Mouse (Mus musculus) ES-Bruce4 (cell line): ENCODE results near the gene Cxxc4. TPM values are rescaled to one million over a fixed set of nuclear protein-coding genes. Genes with fewer than 3 reads are reported as not detected.

ENCODE experiments used
- H3K27ac ChIP-seq: 2 replicates; pipeline ENCODE4 v1.5.1; 2012; ENCODE audit warnings: low read length, inconsistent platforms; ENCODE audit not compliant: insufficient read depth
- H3K27me3 ChIP-seq: 2 replicates; pipeline ENCODE4 v1.6.1; 2012; ENCODE audit warnings: mild to moderate bottlenecking, low read length, inconsistent platforms; ENCODE audit not compliant: control insufficient read depth, poor library complexity, insufficient read depth, severe bottlenecking
- H3K36me3 ChIP-seq: 2 replicates; pipeline ENCODE4 v1.6.1; 2012; ENCODE audit warnings: inconsistent platforms, mild to moderate bottlenecking, low read length, moderate library complexity; ENCODE audit not compliant: control insufficient read depth, poor library complexity, insufficient read depth, severe bottlenecking
- H3K4me1 ChIP-seq: one replicate; pipeline ENCODE4 v1.8.1; 2011; ENCODE audit warnings: low read length; ENCODE audit not compliant: control insufficient read depth, insufficient read depth
- H3K4me3 ChIP-seq: 2 replicates; pipeline ENCODE4 v1.5.1; 2011; ENCODE audit warnings: low read depth, mild to moderate bottlenecking, low read length
- H3K9ac ChIP-seq: 2 replicates; pipeline ENCODE4 v1.6.1; 2012; ENCODE audit warnings: low read depth, mild to moderate bottlenecking, inconsistent platforms; ENCODE audit not compliant: poor library complexity, severe bottlenecking
- H3K9me3 ChIP-seq: replicated peaks from 2 replicates; pipeline ENCODE4 v1.6.1; 2012; ENCODE audit warnings: mild to moderate bottlenecking, low read length, inconsistent platforms; ENCODE audit not compliant: control insufficient read depth, poor library complexity, insufficient read depth, severe bottlenecking
- CTCF ChIP-seq: IDR thresholded peaks from one replicate; pipeline ENCODE4 v1.8.1; 2011; ENCODE audit warnings: low read depth, low read length
- EP300 ChIP-seq: IDR thresholded peaks from 2 replicates; pipeline ENCODE4 v1.6.1; 2011; ENCODE audit warnings: low read depth, low read length; ENCODE audit not compliant: insufficient read depth
- POLR2A ChIP-seq: IDR thresholded peaks from one replicate; pipeline ENCODE4 v1.8.1; 2011; ENCODE audit warnings: low read length; ENCODE audit not compliant: insufficient read depth
- polyA plus RNA-seq: library from polyadenylated mRNA; stranded (reverse); fragments of >200 nt; gene quantifications from 2 replicates; pipeline ENCODE4 v1.2.4, GENCODE M21; 2011; ENCODE audit warnings: low read depth; ENCODE audit not compliant: missing spikeins, insufficient read depth, insufficient read length

Cxxc4 gene
- polyA plus RNA-seq, 1 experiment: 2.9 TPM

DNA sequence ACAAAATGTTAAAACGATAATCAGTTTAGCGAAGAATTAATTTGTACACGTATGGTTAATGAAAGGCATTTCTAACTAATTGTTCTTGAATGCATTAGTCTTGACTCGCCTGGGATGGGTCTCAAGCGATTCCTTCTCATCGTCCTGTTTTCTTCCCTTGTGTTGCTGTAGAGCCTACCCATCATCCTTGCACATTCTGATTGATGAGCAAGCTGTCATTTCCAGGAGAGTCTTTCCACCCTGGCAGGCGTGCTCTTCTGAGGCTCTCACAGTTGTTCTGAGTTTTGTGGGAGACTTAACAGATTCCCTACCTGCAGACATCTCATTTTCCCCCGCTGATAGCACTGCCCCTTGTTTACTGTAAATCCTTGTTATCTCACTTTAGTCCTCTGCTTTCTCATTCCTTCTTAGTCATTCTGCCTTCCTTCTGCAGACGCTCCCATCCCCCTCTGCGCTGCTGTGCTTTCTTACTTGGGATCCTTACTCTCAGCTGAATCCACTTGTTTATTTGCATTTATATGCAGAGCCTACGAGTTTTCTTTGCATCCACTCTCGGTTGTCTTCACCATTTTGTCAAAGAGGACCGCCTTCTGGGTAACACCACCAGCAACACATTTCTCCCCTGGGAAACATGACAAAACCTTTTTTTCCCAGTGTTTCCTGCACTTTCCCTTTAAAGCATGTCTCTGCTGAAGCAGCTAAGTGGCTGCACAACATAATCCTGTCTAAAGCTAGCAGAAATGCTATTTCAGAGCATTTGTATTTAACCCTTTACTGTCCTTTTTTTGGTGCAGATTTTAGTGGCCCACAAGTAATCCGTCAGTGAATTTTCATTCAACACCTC, 45.5 kb downstream of the Cxxc4 start:
- Histone ChIP-seq H3K9me3 (no peaks in the 10 kb centered on the region), H3K9ac (no peak overlapping the region), H3K27ac (no peak overlapping the region), H3K4me3 (no peak overlapping the region), H3K4me1 (no peaks in the 10 kb centered on the region), H3K27me3 (no peaks in the 10 kb centered on the region), H3K36me3 (no peaks in the 10 kb centered on the region)
- no peak for TF ChIP-seq POLR2A
- no peak for TF ChIP-seq CTCF

DNA sequence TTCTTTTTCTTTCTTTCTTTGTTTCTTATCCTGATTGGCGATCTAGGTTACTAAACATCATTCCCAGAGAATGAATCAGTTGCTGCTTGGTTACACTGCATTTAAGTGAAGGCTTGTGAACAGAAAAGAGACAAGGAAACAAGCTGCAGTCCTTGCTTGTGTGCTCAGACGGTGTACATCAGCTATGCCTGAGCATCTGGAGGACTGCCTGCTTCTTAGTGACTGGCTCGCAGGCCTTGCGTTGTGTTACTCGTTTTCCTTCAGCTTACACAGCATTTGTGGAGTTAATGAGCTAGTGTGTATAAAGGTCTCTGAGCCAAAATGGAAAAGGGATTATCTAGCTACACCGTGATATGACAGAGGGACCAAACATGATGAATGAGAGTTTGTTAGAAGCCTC, 58.9 kb downstream of the Cxxc4 start:
- Histone ChIP-seq H3K27ac (no peak overlapping the region), H3K36me3 (no peaks in the 10 kb centered on the region), H3K4me3 (no peak overlapping the region), H3K4me1 (no peaks in the 10 kb centered on the region), H3K9ac (no peak overlapping the region), H3K9me3 (no peaks in the 10 kb centered on the region), H3K27me3 (no peaks in the 10 kb centered on the region)
- TF ChIP-seq CTCF (no peak), POLR2A (no peak), EP300 (no peak)

DNA sequence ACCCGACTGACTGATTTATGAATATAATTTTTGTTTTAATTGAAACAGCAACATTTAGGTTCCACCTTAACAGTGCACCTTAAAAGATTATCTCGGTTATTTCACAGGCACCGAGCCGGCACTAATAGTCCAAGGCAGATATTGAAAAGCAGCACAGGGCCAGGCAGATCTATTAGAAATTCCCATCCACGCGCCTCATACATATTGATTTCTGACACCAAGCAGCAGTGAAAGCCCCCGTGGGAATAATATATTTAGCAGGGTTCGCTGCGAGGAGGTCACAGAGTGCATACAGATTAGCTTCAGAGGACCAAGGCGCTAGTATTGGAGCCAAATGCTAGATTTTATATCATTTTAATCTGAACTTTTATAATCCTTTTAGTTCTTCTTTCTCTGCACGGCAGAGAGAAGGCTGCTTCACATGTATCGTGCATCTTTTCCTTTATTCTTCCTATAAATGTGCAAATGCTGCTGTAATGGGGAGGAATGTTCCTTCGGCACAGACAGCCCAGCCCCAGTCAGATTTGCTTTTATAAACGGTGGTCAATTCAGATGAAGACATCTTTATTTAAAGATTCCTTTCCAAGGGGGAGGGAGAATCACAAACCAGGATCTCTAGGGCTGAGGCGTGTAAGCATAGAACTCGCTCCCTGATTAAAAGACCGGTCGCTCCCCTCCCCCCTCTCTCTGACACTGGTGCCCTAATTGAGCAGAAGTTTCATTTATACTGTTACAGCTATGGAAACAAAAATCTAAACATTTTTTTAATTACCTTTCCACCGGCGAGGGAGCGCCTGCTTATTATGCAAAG, 66.6 kb downstream of the Cxxc4 start:
- no peaks in the 10 kb centered on the region for H3K27me3 ChIP-seq
- no peaks in the 10 kb centered on the region for H3K36me3 ChIP-seq
- H3K9me3 ChIP-seq: no peaks in the 10 kb centered on the region
- TF ChIP-seq EP300: no peak
- no peak for TF ChIP-seq CTCF
- no peak overlapping the region for H3K27ac ChIP-seq
- H3K4me1 ChIP-seq: no peaks in the 10 kb centered on the region
- H3K9ac ChIP-seq: no peak overlapping the region
- no peak overlapping the region for H3K4me3 ChIP-seq

DNA sequence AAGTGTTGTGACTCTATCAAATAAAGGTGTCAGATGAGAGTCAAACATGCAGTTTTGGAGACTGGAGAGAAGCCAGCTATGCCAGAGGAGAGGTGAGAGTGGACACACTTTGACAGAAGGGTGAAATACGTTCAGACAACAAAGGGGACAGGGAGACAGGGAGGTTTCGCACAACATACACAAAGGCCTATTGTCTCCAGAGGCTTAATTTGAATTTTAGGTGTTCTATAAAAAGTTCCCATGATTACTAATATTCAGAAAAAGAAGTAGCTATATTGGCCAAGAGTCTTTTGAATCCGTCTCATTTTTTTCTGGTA, 67.2 kb downstream of the Cxxc4 start:
- Histone ChIP-seq H3K4me1 (no peaks in the 10 kb centered on the region), H3K9me3 (no peaks in the 10 kb centered on the region), H3K4me3 (no peak overlapping the region), H3K27me3 (no peaks in the 10 kb centered on the region), H3K9ac (no peak overlapping the region), H3K27ac (no peak overlapping the region), H3K36me3 (no peaks in the 10 kb centered on the region)
- TF ChIP-seq POLR2A (no peak), EP300 (no peak), CTCF (no peak)

DNA sequence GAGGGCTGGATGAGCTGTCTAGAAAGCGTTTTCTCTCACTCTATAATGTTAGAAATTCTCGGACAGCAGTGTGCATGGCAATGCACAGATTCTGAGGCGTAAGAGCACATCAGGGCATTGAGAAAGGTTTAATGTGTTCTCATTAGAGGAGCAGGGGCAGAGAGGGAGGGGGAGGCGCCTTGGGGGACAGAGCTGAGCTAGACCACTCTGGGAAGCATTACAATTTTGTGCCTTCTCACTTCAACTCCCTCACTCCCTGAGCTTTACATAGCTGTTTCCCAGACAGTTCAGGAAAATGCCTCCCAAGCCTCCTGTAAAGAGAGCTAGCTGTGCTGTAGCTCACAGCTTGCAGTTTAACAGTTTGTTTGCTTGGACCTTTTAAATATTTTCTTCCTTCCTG, 70.2 kb downstream of the Cxxc4 start:
- Histone ChIP-seq H3K4me1 (no peaks in the 10 kb centered on the region), H3K27ac (no peak overlapping the region), H3K36me3 (no peaks in the 10 kb centered on the region), H3K4me3 (no peak overlapping the region), H3K27me3 (no peaks in the 10 kb centered on the region), H3K9me3 (no peaks in the 10 kb centered on the region), H3K9ac (no peak overlapping the region)
- no peak for TF ChIP-seq CTCF
- TF ChIP-seq EP300: no peak
- no peak for TF ChIP-seq POLR2A

DNA sequence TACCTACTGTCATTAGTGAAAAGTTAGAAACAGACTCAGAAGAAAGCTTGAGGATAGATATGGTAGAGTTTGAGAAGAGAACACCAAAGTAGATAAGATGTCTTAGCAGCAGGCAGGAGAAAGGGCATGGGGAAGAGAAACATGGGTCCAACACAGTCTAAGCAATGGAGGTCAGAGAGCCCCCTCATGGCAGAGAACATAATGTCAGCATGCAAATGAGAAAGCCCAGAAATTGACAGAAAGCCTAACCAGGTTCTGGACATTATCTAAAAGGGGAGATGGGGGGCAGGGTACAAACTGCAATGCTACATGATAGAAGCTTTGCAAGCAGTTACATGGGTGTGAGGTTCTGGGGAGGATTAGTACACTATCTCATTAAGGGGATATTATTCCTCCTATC, 71.5 kb downstream of the Cxxc4 start:
- TF ChIP-seq CTCF (no peak), EP300 (no peak), POLR2A (no peak)
- H3K4me3 ChIP-seq: no peak overlapping the region
- no peak overlapping the region for H3K27ac ChIP-seq
- no peaks in the 10 kb centered on the region for H3K4me1 ChIP-seq
- H3K9ac ChIP-seq: no peak overlapping the region
- no peaks in the 10 kb centered on the region for H3K27me3 ChIP-seq
- no peaks in the 10 kb centered on the region for H3K36me3 ChIP-seq
- H3K9me3 ChIP-seq: no peaks in the 10 kb centered on the region
